Mouse (Mus musculus) heart, embryonic 11.5 days (tissue): Measurements from ENCODE around the gene Gm27027. TPM values are rescaled to one million over a fixed set of nuclear protein-coding genes. Genes with fewer than 3 reads are reported as not detected.

Source experiments
- ATAC-seq: fragments of 200-750 bp; cut with Nextera tagmentation; replicated peaks from 2 replicates; pipeline ENCODE4 v1.8.0; 2017; ENCODE audit warnings: moderate library complexity; ENCODE audit not compliant: insufficient number of reproducible peaks, low FRiP score, low TSS enrichment
- H3K27ac ChIP-seq: fragments of 300-500 bp; sonication (generic); 2 replicates; pipeline ENCODE4 v1.5.1; 2014; ENCODE audit warnings: mild to moderate bottlenecking, low read depth, low read length
- H3K27me3 ChIP-seq: fragments of 300-500 bp; sonication (generic); 2 replicates; pipeline ENCODE4 v1.6.1; 2014; ENCODE audit warnings: mild to moderate bottlenecking, low read length, mixed read lengths; ENCODE audit not compliant: control insufficient read depth, insufficient read depth
- H3K36me3 ChIP-seq: fragments of 300-500 bp; sonication (generic); 2 replicates; pipeline ENCODE4 v1.6.1; 2014; ENCODE audit warnings: mild to moderate bottlenecking, low read length, moderate library complexity, mixed read lengths; ENCODE audit not compliant: control insufficient read depth, insufficient read depth
- H3K4me1 ChIP-seq: fragments of 300-500 bp; sonication (generic); 2 replicates; pipeline ENCODE4 v1.6.1; 2014; ENCODE audit warnings: low read length; ENCODE audit not compliant: control insufficient read depth, insufficient read depth
- H3K4me2 ChIP-seq: fragments of 300-500 bp; sonication (generic); 2 replicates; pipeline ENCODE4 v1.6.1; 2014; ENCODE audit warnings: mild to moderate bottlenecking, moderate library complexity
- H3K4me3 ChIP-seq: fragments of 300-500 bp; sonication (generic); 2 replicates; pipeline ENCODE4 v1.5.1; 2014; ENCODE audit warnings: low read depth, low read length
- H3K9ac ChIP-seq: fragments of 300-500 bp; sonication (generic); 2 replicates; pipeline ENCODE4 v1.6.1; 2014; ENCODE audit warnings: mild to moderate bottlenecking, low read depth, low read length, moderate library complexity
- H3K9me3 ChIP-seq: fragments of 300-500 bp; sonication (generic); replicated peaks from 2 replicates; pipeline ENCODE4 v1.6.1; 2016; ENCODE audit warnings: low read length; ENCODE audit not compliant: control insufficient read depth
- WGBS: fragments of 180-500 bp; shearing (Covaris S2); extraction: QIAGEN DNeasy Blood & Tissue Kit; methylation state at CpG from one replicate; pipeline ENCODE4 v1.1.7; 2014; ENCODE audit not compliant: insufficient replicate concordance; 5-methylcytosine and 5-hydroxymethylcytosine counted together
- polyA plus RNA-seq: library from polyadenylated mRNA; unstranded; fragments of >200 nt; fragmentation: Nextera tagmentation; extraction: Ambion mirVana; gene quantifications from 2 replicates; pipeline ENCODE4 v1.2.1, GENCODE M21; 2014

The Gm27027 gene
- polyA plus RNA-seq, 1 experiment from 2014 or later, result not detected

- 87% methylated on average over 2 of the region's 2 CpGs for WGBS
- Histone ChIP-seq H3K4me3 (no peak overlapping the region), H3K9ac (no peak overlapping the region), H3K4me1 (peaks cover 6% of the 10 kb centered on the region; the same call in 1 of the 2 replicates), H3K9me3 (no peaks in the 10 kb centered on the region), H3K4me2 (no peak overlapping the region), H3K36me3 (peaks cover 7% of the 10 kb centered on the region; the same call in 1 of the 2 replicates), H3K27me3 (no peaks in the 10 kb centered on the region), H3K27ac (no peak overlapping the region)
- ATAC-seq, result no peak
Observed at GRCm38 (mm10) chr2:93988440-93988839, 7.7 kb downstream of the Gm27027 start.

GRCm38 (mm10) chr2:93982457-93983235, 13.5 kb downstream of the Gm27027 start:
- Histone ChIP-seq H3K4me2 (no peak overlapping the region), H3K9ac (no peak overlapping the region), H3K27me3 (no peaks in the 10 kb centered on the region), H3K4me3 (no peak overlapping the region), H3K9me3 (no peaks in the 10 kb centered on the region), H3K36me3 (peaks cover 10% of the 10 kb centered on the region), H3K27ac (no peak overlapping the region), H3K4me1 (peaks cover 5% of the 10 kb centered on the region; the same call in 1 of the 2 replicates)
- no peak for ATAC-seq
- WGBS, result 73% methylated on average over 4 of the region's 4 CpGs

- Histone ChIP-seq H3K4me1 (peaks cover 18% of the 10 kb centered on the region), H3K4me3 (no peak overlapping the region), H3K4me2 (no peak overlapping the region), H3K36me3 (peaks cover 10% of the 10 kb centered on the region), H3K9me3 (no peaks in the 10 kb centered on the region), H3K9ac (no peak overlapping the region), H3K27me3 (peaks cover 2% of the 10 kb centered on the region; the same call in 1 of the 2 replicates), H3K27ac (no peak overlapping the region)
- 88% methylated on average over 7 of the region's 7 CpGs for WGBS
- ATAC-seq, result no peak
Observed at GRCm38 (mm10) chr2:93979249-93980120, 16.7 kb downstream of the Gm27027 start.

- peak; percentile 65 for ATAC-seq
- Histone ChIP-seq H3K9me3 (no peaks in the 10 kb centered on the region), H3K4me2 (peak overlapping the region; percentile 91), H3K27ac (peak overlapping the region; percentile 70), H3K4me1 (peaks cover 18% of the 10 kb centered on the region), H3K27me3 (peaks cover 6% of the 10 kb centered on the region; the same call in 1 of the 2 replicates), H3K4me3 (peak overlapping the region; percentile 47), H3K36me3 (peaks cover 7% of the 10 kb centered on the region), H3K9ac (peak overlapping the region; percentile 73)
- WGBS, result 2% methylated on average over 36 of the region's 37 CpGs
Observed at GRCm38 (mm10) chr2:93976436-93977252, 19.5 kb downstream of the Gm27027 start.

- Histone ChIP-seq H3K4me3 (peak overlapping the region; percentile 47), H3K27ac (peak overlapping the region; percentile 70; the same call in 1 of the 2 replicates), H3K27me3 (peaks cover 7% of the 10 kb centered on the region; the same call in 1 of the 2 replicates), H3K9me3 (no peaks in the 10 kb centered on the region), H3K36me3 (peaks cover 4% of the 10 kb centered on the region; the same call in 1 of the 2 replicates), H3K4me2 (peak overlapping the region; percentile 91), H3K9ac (peak overlapping the region; percentile 73), H3K4me1 (peaks cover 18% of the 10 kb centered on the region)
- 19% methylated on average over 21 of the region's 21 CpGs for WGBS
- 0 out of 2 replicates have a peak, but pooled peaks have one; percentile 6 for ATAC-seq
Observed at GRCm38 (mm10) chr2:93975526-93976435, 20.4 kb downstream of the Gm27027 start.

GRCm38 (mm10) chr2:93975041-93975440, 21.1 kb downstream of the Gm27027 start:
- Histone ChIP-seq H3K4me3 (no peak overlapping the region), H3K9ac (no peak overlapping the region), H3K27ac (no peak overlapping the region), H3K36me3 (no peaks in the 10 kb centered on the region), H3K4me1 (peaks cover 18% of the 10 kb centered on the region), H3K27me3 (peaks cover 7% of the 10 kb centered on the region; the same call in 1 of the 2 replicates), H3K9me3 (no peaks in the 10 kb centered on the region), H3K4me2 (no peak overlapping the region)
- no peak for ATAC-seq
- whole genome bisulfite sequencing, result 49% methylated on average over 7 of the region's 7 CpGs

GRCm38 (mm10) chr2:93971647-93972046, 24.5 kb downstream of the Gm27027 start:
- Histone ChIP-seq H3K4me2 (no peak overlapping the region), H3K4me3 (no peak overlapping the region), H3K9me3 (no peaks in the 10 kb centered on the region), H3K4me1 (peaks cover 7% of the 10 kb centered on the region; the same call in 1 of the 2 replicates), H3K27ac (no peak overlapping the region), H3K36me3 (no peaks in the 10 kb centered on the region), H3K9ac (no peak overlapping the region), H3K27me3 (peaks cover 7% of the 10 kb centered on the region; the same call in 1 of the 2 replicates)
- WGBS, result 71% methylated on average over 3 of the region's 3 CpGs
- ATAC-seq, result no peak
